Mouse (Mus musculus) hindbrain, embryonic 10.5 days (tissue): Measurements from ENCODE around the gene Rhobtb1. TPM values are rescaled to one million over a fixed set of nuclear protein-coding genes. Genes with fewer than 3 reads are reported as not detected.

Source experiments
- DNase-seq: peaks from one replicate; pipeline ENCODE4 v3.0.0-alpha.2; 2017; ENCODE audit warnings: low spot score
- H3K27ac ChIP-seq: fragments of 300-500 bp; sonication (generic); 2 replicates; pipeline ENCODE4 v1.5.1; 2016; ENCODE audit warnings: mild to moderate bottlenecking, moderate library complexity
- H3K27me3 ChIP-seq: fragments of 300-500 bp; sonication (generic); 2 replicates; pipeline ENCODE4 v1.6.1; 2016; ENCODE audit warnings: mild to moderate bottlenecking; ENCODE audit not compliant: poor library complexity, insufficient read depth, severe bottlenecking
- H3K36me3 ChIP-seq: fragments of 300-500 bp; sonication (generic); 2 replicates; pipeline ENCODE4 v1.6.1; 2016; ENCODE audit warnings: mild to moderate bottlenecking, moderate library complexity
- H3K4me1 ChIP-seq: fragments of 300-500 bp; sonication (generic); replicated peaks from 2 replicates; pipeline ENCODE4 v1.6.1; 2016; ENCODE audit warnings: mild to moderate bottlenecking
- H3K4me3 ChIP-seq: fragments of 300-500 bp; sonication (generic); 2 replicates; pipeline ENCODE4 v1.5.1; 2016; ENCODE audit warnings: mild to moderate bottlenecking, moderate library complexity
- H3K9me3 ChIP-seq: fragments of 300-500 bp; sonication (generic); 2 replicates; pipeline ENCODE4 v1.6.1; 2016; ENCODE audit warnings: mild to moderate bottlenecking, moderate library complexity
- WGBS: fragments of 180-500 bp; shearing (Covaris S2); methylation state at CpG from one replicate; pipeline ENCODE4 v1.1.7; 2016; 5-methylcytosine and 5-hydroxymethylcytosine counted together
- polyA plus RNA-seq: library from polyadenylated mRNA; unstranded; fragments of >200 nt; fragmentation: Nextera tagmentation; extraction: Ambion mirVana; gene quantifications from 2 replicates; pipeline ENCODE4 v1.2.1, GENCODE M21; 2016

Rhobtb1 gene
- polyA plus RNA-seq, 1 experiment from 2014 or later = 15.0 TPM

DNA sequence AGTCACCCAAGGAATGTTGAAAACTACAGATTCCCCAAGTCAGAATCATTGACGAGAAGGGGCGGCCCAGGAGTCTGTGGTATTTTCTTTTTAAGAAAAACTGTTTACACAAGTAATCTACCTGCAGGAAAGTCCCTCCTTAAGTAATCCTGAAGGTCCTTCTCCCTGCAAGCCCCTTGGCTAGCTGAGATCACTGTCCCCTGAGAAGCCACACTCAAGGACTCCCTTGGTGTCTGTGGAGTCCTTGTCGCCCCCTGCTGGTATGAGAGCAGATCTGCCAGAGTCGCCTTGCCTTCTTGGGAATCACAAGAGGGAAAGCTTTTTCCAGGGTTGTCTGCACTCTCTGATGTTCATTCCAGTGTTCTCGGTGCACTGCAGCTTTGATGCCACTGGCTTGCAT lies 155.8 kb downstream of the Rhobtb1 start:
- Histone ChIP-seq H3K9me3 (no peaks in the 10 kb centered on the region), H3K4me3 (no peak overlapping the region), H3K4me1 (0 out of 2 replicates have a peak, but pooled peaks cover 12% of the 10 kb centered on the region), H3K27me3 (no peaks in the 10 kb centered on the region), H3K27ac (no peak overlapping the region), H3K36me3 (no peaks in the 10 kb centered on the region)
- 45% methylated on average over 5 of the region's 5 CpGs for WGBS
- DNase-seq = peak; percentile 60

DNA sequence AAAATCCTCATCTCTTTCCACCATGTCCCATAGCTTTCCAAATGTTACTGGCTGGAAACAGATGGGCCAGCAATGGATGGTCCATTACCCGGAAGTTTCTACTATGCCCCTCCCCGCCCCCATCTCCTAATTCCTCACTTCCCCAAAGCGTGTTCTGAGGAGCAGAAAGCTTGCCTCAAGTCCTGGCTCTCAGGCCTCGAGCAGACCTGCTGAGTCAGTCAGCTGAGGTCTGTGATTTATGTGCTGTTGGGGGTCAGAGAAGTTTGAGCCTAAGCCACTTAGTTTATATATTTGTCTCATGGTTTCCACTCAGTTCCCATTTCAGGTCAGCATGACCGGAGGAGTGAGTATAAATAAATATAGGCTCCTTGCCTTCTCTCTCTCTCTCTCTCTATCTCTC lies 157.9 kb downstream of the Rhobtb1 start:
- H3K4me3 ChIP-seq = no peak overlapping the region
- H3K4me1 ChIP-seq = 0 out of 2 replicates have a peak, but pooled peaks cover 4% of the 10 kb centered on the region
- H3K27ac ChIP-seq = no peak overlapping the region
- no peaks in the 10 kb centered on the region for H3K9me3 ChIP-seq
- H3K36me3 ChIP-seq = no peaks in the 10 kb centered on the region
- DNase-seq = no peak
- no peaks in the 10 kb centered on the region for H3K27me3 ChIP-seq
- 82% methylated on average over 5 of the region's 5 CpGs for WGBS

DNA sequence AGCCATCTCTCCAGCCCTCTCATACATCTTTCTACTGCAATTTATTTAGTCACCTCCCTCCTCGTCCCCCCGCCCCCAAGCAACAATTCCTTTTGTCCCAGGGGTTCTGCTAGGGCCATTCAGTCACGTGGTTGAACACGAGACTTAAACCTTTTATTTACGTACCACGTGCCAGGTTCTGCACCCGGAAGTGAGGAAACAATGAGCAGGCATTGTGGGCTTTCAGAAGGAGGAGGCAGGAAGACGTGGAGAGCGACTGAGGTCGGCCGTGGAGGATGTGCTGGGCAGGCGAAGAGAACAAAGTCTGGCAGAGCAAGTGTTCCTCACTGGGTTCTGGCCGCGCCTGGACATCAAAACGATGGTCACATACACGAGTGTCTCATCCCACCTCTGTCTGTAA lies 160.6 kb downstream of the Rhobtb1 start:
- 0 out of 2 replicates have a peak, but pooled peaks cover 4% of the 10 kb centered on the region for H3K4me1 ChIP-seq
- H3K27me3 ChIP-seq = no peaks in the 10 kb centered on the region
- DNase-seq = no peak
- no peak overlapping the region for H3K4me3 ChIP-seq
- no peaks in the 10 kb centered on the region for H3K9me3 ChIP-seq
- WGBS = 75% methylated on average over 16 of the region's 16 CpGs
- no peak overlapping the region for H3K27ac ChIP-seq
- no peaks in the 10 kb centered on the region for H3K36me3 ChIP-seq

DNA sequence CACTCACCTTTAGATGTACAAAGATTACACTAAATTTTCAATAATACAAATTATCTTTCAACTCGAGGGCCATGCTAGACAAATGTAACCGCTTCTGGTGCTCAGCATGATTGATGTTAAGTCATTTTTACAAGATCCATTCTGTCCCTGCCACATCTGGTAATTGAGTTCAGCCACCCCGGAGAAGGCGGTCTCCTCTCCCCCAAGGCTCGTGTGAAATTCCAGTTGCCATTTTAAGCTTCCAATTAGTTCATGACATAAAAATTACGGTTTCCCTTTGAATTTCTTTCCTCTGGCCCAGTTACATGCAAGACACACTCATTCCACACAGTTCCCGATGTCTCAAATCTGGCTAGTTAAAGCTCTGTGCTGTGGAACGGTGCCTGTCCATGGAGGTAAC lies 162.7 kb downstream of the Rhobtb1 start:
- Histone ChIP-seq H3K4me3 (no peak overlapping the region), H3K36me3 (no peaks in the 10 kb centered on the region), H3K4me1 (0 out of 2 replicates have a peak, but pooled peaks cover 4% of the 10 kb centered on the region), H3K9me3 (no peaks in the 10 kb centered on the region), H3K27ac (no peak overlapping the region), H3K27me3 (no peaks in the 10 kb centered on the region)
- 84% methylated on average over 8 of the region's 8 CpGs for WGBS
- no peak for DNase-seq

DNA sequence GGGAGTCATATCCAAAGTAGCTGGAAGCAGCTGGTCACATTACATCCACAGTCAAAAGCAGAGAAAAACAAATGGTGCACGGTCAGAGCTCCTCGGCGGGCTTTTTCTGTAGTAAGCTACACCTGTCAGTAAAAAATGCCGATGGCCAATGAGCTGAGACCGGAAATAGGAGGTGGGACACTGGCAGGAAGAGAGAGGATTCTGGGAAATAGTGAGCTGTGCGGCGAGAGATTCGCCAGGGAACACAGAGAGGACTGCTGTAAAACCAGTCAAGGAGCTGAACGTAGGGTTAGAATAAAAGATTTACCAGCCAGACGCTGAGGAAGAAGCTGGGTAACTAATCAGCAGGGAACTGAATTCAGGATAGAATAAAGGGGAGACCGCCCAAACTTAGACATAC lies 167.3 kb downstream of the Rhobtb1 start:
- no peak for DNase-seq
- Histone ChIP-seq H3K27me3 (no peaks in the 10 kb centered on the region), H3K9me3 (no peaks in the 10 kb centered on the region), H3K27ac (no peak overlapping the region), H3K4me1 (no peaks in the 10 kb centered on the region), H3K4me3 (no peak overlapping the region), H3K36me3 (no peaks in the 10 kb centered on the region)
- WGBS = 89% methylated on average over 11 of the region's 11 CpGs

DNA sequence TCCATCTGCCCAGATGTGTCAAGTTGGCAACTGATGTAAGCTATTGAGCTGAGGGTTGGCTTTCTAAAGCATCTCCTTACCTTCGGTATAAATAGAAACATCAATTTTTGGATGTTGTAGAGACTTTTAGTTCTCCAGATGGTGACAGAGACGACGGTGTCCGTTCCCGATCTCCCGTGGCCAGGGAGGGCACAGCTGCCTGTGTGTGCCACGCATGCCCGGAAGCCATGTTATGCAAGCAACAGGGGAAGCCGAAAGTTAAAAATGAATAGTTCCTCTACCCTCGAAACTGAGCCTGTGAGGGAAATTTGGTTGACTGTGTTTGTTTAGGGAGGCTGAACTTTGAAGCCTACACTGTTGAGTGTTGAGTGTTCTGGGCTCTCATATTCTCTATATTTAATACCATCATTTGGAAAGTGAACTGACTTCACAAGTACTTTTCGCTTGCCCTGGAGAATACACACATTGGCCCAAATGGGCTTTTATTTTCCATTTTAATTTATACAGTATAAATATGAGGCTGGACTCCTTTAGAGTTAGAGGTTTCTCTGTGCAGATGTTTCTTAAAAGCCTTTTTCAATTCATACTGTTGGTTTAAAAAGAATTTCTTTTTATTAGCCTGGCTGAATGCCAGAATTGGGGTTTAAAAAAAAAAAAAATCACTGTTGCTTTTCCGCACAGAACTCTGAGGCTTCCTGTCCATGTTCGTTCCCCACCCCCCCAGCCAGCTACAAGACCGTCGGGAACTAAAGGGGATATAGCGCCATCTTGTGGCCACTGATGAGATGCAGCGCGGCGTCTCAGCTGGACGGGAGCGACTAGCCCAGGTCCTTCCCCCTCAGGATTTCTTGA lies 169.7 kb downstream of the Rhobtb1 start:
- H3K27me3 ChIP-seq = no peaks in the 10 kb centered on the region
- no peaks in the 10 kb centered on the region for H3K9me3 ChIP-seq
- 48% methylated on average over 21 of the region's 21 CpGs for WGBS
- no peaks in the 10 kb centered on the region for H3K36me3 ChIP-seq
- H3K4me1 ChIP-seq = no peaks in the 10 kb centered on the region
- no peak overlapping the region for H3K27ac ChIP-seq
- no peak overlapping the region for H3K4me3 ChIP-seq
- peak; percentile 79 for DNase-seq

DNA sequence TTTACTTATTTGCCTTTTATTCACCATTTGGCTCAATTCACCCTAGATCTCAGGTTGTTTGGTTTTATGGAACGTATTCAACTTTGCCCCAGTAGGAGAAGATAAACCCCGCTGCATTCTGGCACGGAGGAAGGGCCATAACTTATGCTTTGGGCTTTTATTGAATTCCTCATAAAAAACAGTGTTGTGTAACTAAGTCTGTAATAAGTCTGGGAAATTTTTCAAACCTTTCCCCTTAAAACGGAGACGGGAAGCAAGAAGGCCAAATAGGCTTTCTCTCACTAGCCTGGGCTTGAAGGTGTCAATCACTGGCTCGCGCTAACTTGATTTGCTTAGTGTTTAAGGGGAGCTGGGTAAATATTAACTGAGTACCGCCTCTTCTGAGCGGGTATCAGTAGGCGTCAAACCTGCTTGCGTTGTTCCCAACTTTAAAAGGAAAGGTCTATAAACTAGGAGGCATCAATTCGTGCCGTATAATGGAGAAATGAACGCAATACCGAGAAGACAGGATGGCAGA lies 170.3 kb downstream of the Rhobtb1 start:
- no peaks in the 10 kb centered on the region for H3K36me3 ChIP-seq

DNA sequence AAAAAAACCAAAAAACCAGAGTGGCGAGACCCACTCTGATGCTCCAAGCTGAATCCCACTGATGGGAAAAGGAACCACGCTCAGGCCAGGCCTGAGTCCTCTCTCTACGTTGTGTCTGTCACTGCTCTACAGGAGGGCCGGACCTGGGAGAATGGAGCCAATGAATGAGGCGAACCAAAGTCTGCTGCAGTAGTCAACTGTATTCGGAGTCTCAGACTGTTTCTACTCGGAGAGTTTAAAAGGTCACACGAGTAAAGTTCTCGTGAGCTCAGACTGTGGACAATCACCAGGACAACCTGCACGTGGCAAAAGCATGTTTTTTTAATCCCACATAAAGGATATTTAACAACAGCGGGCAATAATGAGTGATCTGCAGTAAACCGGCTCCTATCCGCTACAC lies 172.8 kb downstream of the Rhobtb1 start:
- DNase-seq = no peak
- H3K36me3 ChIP-seq = no peaks in the 10 kb centered on the region
- no peaks in the 10 kb centered on the region for H3K4me1 ChIP-seq
- WGBS = 82% methylated on average over 13 of the region's 13 CpGs
- H3K4me3 ChIP-seq = no peak overlapping the region
- no peaks in the 10 kb centered on the region for H3K9me3 ChIP-seq
- no peaks in the 10 kb centered on the region for H3K27me3 ChIP-seq
- no peak overlapping the region for H3K27ac ChIP-seq

More for the DNA sequence above, 170.3 kb downstream of the Rhobtb1 start:
- Histone ChIP-seq H3K27ac (no peak overlapping the region), H3K4me3 (no peak overlapping the region), H3K27me3 (no peaks in the 10 kb centered on the region), H3K4me1 (no peaks in the 10 kb centered on the region), H3K9me3 (no peaks in the 10 kb centered on the region)
- DNase-seq = no peak
- WGBS = 51% methylated on average over 15 of the region's 15 CpGs

DNA sequence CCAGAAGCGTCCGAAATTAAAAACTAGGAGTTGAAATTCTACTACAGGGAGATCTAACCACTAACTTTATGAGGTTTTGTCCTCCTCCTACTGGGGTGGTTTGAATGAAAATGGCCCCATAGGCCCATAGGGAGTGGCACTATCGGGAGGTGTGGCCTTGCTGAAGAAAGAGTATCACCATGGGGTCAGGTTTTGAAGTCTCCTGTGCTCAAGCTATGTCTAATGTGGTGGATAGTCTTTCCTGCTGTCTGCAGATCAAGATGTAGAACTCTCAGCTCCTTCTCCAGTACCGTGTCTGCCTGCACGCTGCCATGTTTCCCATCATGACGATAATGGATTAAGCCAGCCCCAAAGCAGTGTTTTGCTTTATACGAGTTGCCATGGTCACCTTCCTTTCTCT lies 173.6 kb downstream of the Rhobtb1 start:
- 89% methylated on average over 7 of the region's 7 CpGs for WGBS
- no peak for DNase-seq
- Histone ChIP-seq H3K9me3 (no peaks in the 10 kb centered on the region), H3K36me3 (no peaks in the 10 kb centered on the region), H3K4me3 (no peak overlapping the region), H3K4me1 (no peaks in the 10 kb centered on the region), H3K27ac (no peak overlapping the region), H3K27me3 (no peaks in the 10 kb centered on the region)

DNA sequence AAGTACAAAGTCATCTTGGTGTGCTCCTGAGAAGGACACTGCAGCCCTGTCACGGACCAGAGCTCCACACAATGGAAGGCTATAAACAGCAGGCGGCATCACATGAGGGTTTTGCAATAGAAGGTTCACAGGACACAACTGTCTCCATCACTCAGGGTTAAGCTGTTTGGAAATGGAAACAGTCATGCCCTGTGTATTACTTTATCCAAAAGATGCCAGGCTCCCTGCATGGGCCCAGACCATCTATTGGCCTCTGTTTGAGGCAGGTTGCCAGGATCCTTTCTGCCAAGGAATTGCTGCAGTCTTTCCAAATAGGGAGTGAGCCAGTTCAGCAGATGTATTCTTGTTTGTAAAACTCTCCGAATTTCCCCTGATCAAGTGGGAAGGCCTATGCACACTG lies 175.2 kb downstream of the Rhobtb1 start:
- WGBS = 92% methylated on average over 3 of the region's 3 CpGs
- Histone ChIP-seq H3K36me3 (no peaks in the 10 kb centered on the region), H3K4me1 (no peaks in the 10 kb centered on the region), H3K27ac (no peak overlapping the region), H3K9me3 (no peaks in the 10 kb centered on the region), H3K27me3 (no peaks in the 10 kb centered on the region), H3K4me3 (no peak overlapping the region)
- no peak for DNase-seq

DNA sequence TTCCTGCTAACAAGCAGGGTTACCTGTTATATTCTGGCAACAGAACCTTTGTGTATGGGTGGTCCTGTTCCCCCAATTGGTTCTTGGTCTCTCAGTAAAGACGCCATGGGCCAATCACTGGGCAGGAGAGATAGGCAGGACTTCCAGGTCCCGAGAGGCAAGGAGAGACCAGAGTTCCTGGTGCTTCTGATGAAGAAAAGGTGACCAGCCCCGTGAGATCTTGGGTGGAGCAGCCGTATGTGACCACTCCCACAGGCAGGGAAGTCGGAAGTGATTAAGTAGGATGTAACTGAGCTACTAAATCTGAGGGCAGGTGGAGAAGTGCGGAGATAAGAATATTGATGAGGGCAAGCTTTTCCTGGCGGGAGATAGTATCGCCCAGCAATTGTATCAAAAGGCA lies 176.1 kb downstream of the Rhobtb1 start:
- 67% methylated on average over 8 of the region's 8 CpGs for WGBS

DNA sequence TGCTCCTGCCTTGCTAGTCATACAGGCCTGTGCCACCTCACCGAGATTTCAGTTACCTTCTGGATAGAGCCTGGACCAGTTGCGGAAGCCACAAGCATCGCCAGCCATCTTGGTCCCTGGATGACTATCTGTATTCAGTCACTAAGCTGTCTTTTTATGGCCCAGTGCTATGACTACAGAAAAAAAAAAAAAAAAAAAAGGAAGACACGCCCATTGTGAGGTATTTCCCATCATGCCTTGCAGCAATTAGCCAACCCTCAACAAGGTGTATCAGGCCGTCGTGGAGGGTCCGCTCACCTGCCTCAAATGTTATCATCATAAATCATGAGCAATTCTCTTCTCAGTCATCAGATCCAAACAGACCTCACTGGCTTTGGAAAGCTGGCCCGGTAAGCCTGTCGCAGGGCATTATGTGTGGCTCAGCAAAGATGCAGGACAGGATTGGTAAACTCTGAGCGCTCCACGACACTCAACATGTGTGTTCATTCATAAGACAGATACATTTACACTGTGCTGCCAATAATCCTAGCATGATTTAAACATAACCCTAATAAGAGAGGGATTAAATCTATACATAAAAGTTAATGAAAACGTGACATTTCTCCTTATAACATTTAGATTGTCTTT lies 176.9 kb downstream of the Rhobtb1 start:
- Histone ChIP-seq H3K9me3 (no peaks in the 10 kb centered on the region), H3K4me1 (no peaks in the 10 kb centered on the region), H3K27me3 (no peaks in the 10 kb centered on the region), H3K27ac (no peak overlapping the region), H3K4me3 (no peak overlapping the region), H3K36me3 (peaks cover 4% of the 10 kb centered on the region)
- WGBS = 91% methylated on average over 12 of the region's 12 CpGs
- no peak for DNase-seq

More for the DNA sequence above, 176.1 kb downstream of the Rhobtb1 start:
- H3K9me3 ChIP-seq = no peaks in the 10 kb centered on the region
- no peak overlapping the region for H3K27ac ChIP-seq
- no peaks in the 10 kb centered on the region for H3K4me1 ChIP-seq
- no peaks in the 10 kb centered on the region for H3K36me3 ChIP-seq
- DNase-seq = no peak
- no peak overlapping the region for H3K4me3 ChIP-seq
- H3K27me3 ChIP-seq = no peaks in the 10 kb centered on the region

DNA sequence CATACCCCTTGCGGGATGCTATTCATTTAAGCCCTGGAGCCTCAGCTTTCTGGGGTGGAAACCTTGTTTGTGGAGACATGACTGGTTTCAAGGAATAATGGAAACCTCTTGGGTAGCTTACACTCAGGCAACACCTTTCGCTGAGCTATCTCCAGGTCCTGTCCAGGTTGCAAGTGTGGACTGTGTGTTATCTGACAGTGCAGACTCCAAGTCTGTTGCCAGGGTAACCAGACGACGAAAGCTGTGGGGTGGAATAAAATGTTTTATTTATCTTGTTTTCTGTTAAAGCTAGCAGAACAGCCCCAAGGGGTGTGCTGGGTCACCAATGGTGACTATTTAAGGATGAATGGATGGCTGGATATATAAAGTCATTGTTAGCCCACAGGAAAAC lies 177.4 kb downstream of the Rhobtb1 start:
- H3K27ac ChIP-seq = no peak overlapping the region
- no peaks in the 10 kb centered on the region for H3K27me3 ChIP-seq
- H3K4me1 ChIP-seq = no peaks in the 10 kb centered on the region
- H3K36me3 ChIP-seq = peaks cover 9% of the 10 kb centered on the region
- no peak for DNase-seq
- no peak overlapping the region for H3K4me3 ChIP-seq
- 87% methylated on average over 4 of the region's 4 CpGs for WGBS
- H3K9me3 ChIP-seq = no peaks in the 10 kb centered on the region
